Mouse (Mus musculus) G1E (cell line): ENCODE measurements at regions not wholly inside any gene's neighbourhood (a gene's known extent, or its start where the extent isn't known, plus 50 kb on each side); places are given as distances from the start of the nearest gene placed in this dataset.

Source experiments
- CTCF ChIP-seq: IDR thresholded peaks from 2 replicates; pipeline ENCODE4 v1.5.1; 2012; ENCODE audit warnings: low read depth, low read length, inconsistent platforms, mixed read lengths
- GATA1 ChIP-seq: IDR thresholded peaks from 2 replicates; pipeline ENCODE4 v1.6.1; 2012; ENCODE audit warnings: borderline replicate concordance, low read length, inconsistent platforms, mixed read lengths
- GATA2 ChIP-seq: IDR thresholded peaks from 2 replicates; pipeline ENCODE4 v1.6.1; 2012; ENCODE audit warnings: low read depth, low read length, inconsistent platforms, borderline replicate concordance
- POLR2AphosphoS5 ChIP-seq: IDR thresholded peaks from 2 replicates; pipeline ENCODE4 v1.6.1; 2012; ENCODE audit warnings: low read depth, low read length, inconsistent platforms; ENCODE audit not compliant: insufficient replicate concordance
- TAL1 ChIP-seq: conservative IDR thresholded peaks from 2 replicates; pipeline ENCODE4 v1.6.1; 2012; ENCODE audit warnings: low read depth, low read length, inconsistent platforms, mixed read lengths

DNA sequence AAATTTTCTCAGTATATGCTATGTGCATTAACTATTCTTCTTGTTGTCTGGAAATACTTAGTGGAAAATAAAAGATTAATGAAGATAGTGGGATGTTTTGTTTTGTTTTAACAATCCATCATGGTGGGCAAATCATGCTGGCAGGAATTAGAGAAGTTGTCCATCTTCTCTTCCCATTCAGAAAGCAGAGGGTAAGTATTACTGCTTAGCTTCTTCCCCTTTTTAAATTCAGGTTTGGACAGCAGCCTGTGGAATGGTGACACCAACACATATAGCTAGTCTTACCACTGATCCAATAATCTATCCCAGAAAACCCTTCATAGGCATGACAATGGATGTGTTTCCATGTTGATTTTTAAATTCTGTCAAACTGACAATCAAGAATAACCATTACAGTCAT, 467.9 kb upstream of the Mef2c start:
- no peak for TF ChIP-seq GATA2
- no peak for TF ChIP-seq CTCF
- no peak for TF ChIP-seq GATA1
- no peak for TF ChIP-seq TAL1
- TF ChIP-seq POLR2AphosphoS5 = no peak
